Mouse (Mus musculus): ENCODE measurements at regions not wholly inside any gene's neighbourhood (a gene's known extent, or its start where the extent isn't known, plus 50 kb on each side); places are given as distances from the start of the nearest gene placed in this dataset.
A peak's percentile ranks its signal among the peaks of the same experiment; 100 is the strongest.

- DNase-seq (ENCODE audit: low read depth, low spot score): peak; percentile 43
These were observed 172.5 kb downstream of the Gm5426 start for GRCm38 (mm10) chr10:96308713-96309445.

DNA sequence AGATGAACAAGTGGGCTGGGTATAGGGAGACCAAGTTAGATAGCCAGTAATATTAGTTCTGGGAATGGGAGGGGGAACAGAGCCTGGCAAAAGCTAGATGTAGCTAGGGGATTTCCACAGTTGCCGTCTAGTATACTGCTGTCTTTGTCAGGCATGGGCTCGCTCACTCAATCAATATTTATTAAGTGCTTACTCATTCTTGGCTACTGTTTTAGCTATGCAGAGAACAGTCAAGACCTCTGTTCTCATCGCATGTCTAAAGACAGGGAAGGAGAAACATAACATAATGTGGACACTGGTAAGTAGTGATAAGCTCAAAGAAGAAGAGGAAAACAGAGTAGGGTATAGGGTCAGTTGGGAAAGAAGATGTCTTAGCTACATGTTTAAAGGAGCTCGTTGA is 173.4 kb downstream of the Gm5426 start:
- no peak for DNase-seq (ENCODE audit: low read depth, low spot score)

- no peak for DNase-seq (ENCODE audit: low read depth, low spot score)
These were observed 188.9 kb downstream of the Gm5426 start for GRCm38 (mm10) chr10:96325297-96325696.

GRCm38 (mm10) chr10:96330639-96331487 is 194.5 kb downstream of the Gm5426 start:
- no peak for DNase-seq (ENCODE audit: low read depth, low spot score)

GRCm38 (mm10) chr10:96332731-96333201 is 196.4 kb downstream of the Gm5426 start:
- DNase-seq (ENCODE audit: low read depth, low spot score): peak; percentile 75

DNA sequence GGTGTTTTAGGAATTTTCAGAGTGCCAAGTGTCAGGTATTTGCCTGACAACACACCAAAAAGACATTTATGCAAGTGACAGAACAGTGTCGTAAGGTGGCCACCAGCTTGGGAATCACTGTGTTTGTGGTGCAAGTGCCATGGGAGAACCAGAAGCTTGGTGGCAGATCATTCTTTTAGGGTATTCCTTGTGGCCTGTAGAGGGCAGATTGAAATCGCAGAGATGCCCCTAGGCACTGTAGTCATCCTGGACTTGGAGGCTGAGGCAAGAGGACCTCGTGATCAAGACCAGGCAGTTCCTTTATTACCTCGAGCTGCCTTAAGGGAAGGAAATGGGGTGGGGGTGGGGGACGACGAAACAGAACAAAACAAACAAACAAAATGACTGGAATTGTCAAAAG is 196.8 kb downstream of the Gm5426 start:
- DNase-seq (ENCODE audit: low read depth, low spot score): peak; percentile 52

- DNase-seq (ENCODE audit: low read depth, low spot score): no peak
These were observed 199.9 kb downstream of the Gm5426 start for GRCm38 (mm10) chr10:96336271-96336670.

DNA sequence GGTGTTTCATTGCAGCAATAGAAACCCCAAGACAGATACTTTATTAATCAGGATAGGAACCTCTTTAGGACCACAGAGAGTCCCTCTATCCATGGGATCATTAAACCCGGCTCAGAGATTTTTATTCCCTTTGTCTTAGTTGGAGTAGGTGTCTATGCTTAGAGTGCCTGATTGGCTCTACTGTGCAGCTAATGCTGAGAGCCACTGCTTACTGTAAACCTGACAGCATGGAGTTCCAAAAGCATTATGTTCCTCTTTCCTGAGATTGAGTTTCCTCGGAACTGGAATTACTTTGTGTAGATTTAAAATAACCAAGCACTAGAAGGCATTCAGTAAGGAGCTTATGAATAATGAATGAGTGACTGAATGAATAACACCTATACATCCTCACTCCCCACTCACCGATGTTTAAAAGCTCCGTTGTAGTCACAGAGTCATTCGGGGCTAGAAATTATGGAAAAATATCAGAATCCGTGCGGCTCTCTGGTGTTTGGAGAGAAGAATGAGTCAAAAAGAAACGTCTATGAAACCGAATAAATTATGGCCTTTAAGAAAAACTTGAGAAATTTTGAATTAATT is 200.8 kb downstream of the Gm5426 start:
- no peak for DNase-seq (ENCODE audit: low read depth, low spot score)

GRCm38 (mm10) chr10:96337797-96338608 is 201.6 kb downstream of the Gm5426 start:
- no peak for DNase-seq (ENCODE audit: low read depth, low spot score)

GRCm38 (mm10) chr10:96338609-96338978 is 202.2 kb downstream of the Gm5426 start:
- no peak for DNase-seq (ENCODE audit: low read depth, low spot score)

DNA sequence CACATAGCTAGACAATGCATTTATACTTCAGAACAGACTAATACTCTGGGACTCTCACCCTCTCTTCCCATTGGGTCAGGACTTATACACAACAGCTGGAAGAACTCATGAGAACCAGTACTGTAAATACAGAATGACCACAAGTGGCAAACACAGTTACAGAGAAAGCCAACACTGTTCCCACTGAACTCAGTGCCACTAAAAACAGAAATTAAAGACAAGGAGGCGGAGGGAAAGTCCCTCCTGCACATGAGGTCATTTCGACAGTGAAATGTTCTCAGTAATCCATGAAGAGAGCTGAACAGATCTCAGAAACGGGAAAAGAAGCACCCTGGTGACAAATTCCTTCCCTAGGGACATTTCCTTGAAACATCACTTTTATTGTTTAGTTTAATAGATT is 206.1 kb downstream of the Gm5426 start:
- no peak for DNase-seq (ENCODE audit: low read depth, low spot score)

GRCm38 (mm10) chr10:96343666-96344065 is 207.3 kb downstream of the Gm5426 start:
- DNase-seq (ENCODE audit: low read depth, low spot score): no peak

GRCm38 (mm10) chr10:96350692-96351091 is 214.3 kb downstream of the Gm5426 start:
- no peak for DNase-seq (ENCODE audit: low read depth, low spot score)

DNA sequence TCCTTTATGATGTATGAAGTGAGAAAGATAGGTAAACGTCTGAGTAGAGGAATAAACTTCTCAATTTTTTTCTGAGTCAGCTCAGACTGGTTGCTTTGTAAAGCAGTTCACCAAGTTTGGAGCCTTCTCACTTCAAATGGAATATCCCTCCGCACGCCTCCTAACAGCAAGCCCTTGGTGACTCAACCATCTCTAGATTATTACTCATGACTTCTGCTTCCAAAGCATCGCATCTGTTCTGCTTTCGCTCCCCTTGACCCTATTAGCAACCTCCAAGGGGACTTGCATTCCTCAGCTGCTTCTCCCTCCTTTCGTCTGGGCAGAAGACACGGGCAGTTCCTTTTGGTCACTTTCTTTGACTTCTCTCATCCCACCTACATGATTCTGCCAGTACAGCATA is 214.9 kb downstream of the Gm5426 start:
- no peak for DNase-seq (ENCODE audit: low read depth, low spot score)

DNA sequence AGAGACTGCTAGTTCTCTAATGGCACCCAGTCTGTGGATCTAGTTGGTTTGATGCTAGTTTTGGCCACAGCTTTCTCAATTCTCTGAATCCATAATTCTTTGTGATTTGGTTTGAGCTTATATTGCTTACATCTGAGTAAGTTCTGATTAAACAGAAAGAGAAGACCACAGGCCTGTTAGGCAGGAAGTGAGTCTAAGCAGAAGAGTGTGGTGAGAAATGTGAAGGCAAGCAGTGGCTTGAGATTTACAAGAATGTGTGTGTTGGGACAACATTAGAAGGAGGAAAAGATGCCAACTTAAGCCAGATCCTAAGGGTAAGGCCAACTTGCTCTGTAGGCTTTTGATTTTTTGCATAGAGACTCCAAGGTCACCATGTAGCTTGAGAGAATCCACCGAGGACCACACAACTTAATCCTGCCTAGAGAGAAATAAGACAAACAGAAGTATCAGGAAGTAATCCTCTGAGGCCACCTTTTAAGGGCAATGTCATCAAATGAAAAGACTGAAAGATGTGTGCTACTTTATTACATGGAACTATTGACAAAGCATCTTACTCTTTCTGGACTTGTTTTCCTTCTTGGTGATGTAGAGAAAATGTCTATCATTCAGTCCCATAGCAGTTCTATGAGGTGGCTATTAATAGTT is 220.7 kb downstream of the Gm5426 start:
- no peak for DNase-seq (ENCODE audit: low read depth, low spot score)

GRCm38 (mm10) chr10:96357632-96358031 is 221.2 kb downstream of the Gm5426 start:
- no peak for DNase-seq (ENCODE audit: low read depth, low spot score)

- no peak for DNase-seq (ENCODE audit: low read depth, low spot score)
These were observed 222.6 kb downstream of the Gm5426 start for GRCm38 (mm10) chr10:96358984-96359383.

- DNase-seq (ENCODE audit: low read depth, low spot score): no peak
These were observed 225.8 kb downstream of the Gm5426 start for GRCm38 (mm10) chr10:96362211-96362610.

GRCm38 (mm10) chr10:96363867-96364266 is 227.5 kb downstream of the Gm5426 start:
- no peak for DNase-seq (ENCODE audit: low read depth, low spot score)

GRCm38 (mm10) chr10:96365101-96365500 is 228.7 kb downstream of the Gm5426 start:
- no peak for DNase-seq (ENCODE audit: low read depth, low spot score)

GRCm38 (mm10) chr10:96366871-96367270 is 230.5 kb downstream of the Gm5426 start:
- no peak for DNase-seq (ENCODE audit: low read depth, low spot score)
